Mouse (Mus musculus) liver, postnatal 0 days (tissue): ENCODE data around the gene Eif5a2.

Experiments
- CTCF ChIP-seq: sonication (generic); IDR thresholded peaks from 2 replicates; pipeline ENCODE4 v1.5.1; 2016; ENCODE audit warnings: antibody characterized with exemption, low read depth
- EP300 ChIP-seq: IDR thresholded peaks from 2 replicates; pipeline ENCODE4 v1.6.1; 2016; ENCODE audit warnings: antibody characterized with exemption, low read depth, mild to moderate bottlenecking

- TF ChIP-seq CTCF (no peak), EP300 (no peak)
These were observed 66.0 kb downstream of the Eif5a2 start for GRCm38 (mm10) chr3:28847115-28847514.
